Mouse (Mus musculus): Measurements from ENCODE around the gene Nos1ap. TPM values are rescaled to one million over a fixed set of nuclear protein-coding genes. Genes with fewer than 3 reads are reported as not detected.

The Nos1ap gene
- polyA plus RNA-seq, 1 experiment from 2014 or later: 16.3 TPM

GRCm38 (mm10) chr1:170610289-170610688 lies 20.6 kb upstream of the Nos1ap start:
- Histone ChIP-seq H3K4me1 (replicated peaks; ENCODE audit: insufficient read depth, low read length) (no peaks in the 10 kb centered on the region), H3K9ac (ENCODE audit: low read depth, low read length) (no peak overlapping the region), H3K36me3 (ENCODE audit: insufficient read depth, low read length) (no peaks in the 10 kb centered on the region), H3K27me3 (ENCODE audit: insufficient read depth, low read length) (no peaks in the 10 kb centered on the region), H3K4me2 (ENCODE audit: low read length) (no peak overlapping the region), H3K27ac (no peak overlapping the region), H3K4me3 (replicated peaks; ENCODE audit: low read depth, low read length) (no peak overlapping the region), H3K9me3 (replicated peaks; ENCODE audit: low read length) (no peaks in the 10 kb centered on the region)
- TF ChIP-seq CTCF (IDR thresholded peaks at IDR 0.05; ENCODE audit: low read depth): no peak
- DNase-seq (ENCODE audit: low spot score): no peak
- no peak for ATAC-seq (replicated peaks; ENCODE audit: low FRiP score, low read depth)
- 79% methylated on average over 3 of the region's 3 CpGs for WGBS

- no peak overlapping the region for H3K9ac ChIP-seq (ENCODE audit: low read depth, low read length)
- no peak for TF ChIP-seq CTCF (IDR thresholded peaks at IDR 0.05; ENCODE audit: low read depth)
- no peaks in the 10 kb centered on the region for H3K27me3 ChIP-seq (ENCODE audit: insufficient read depth, low read length)
- no peak overlapping the region for H3K4me2 ChIP-seq (ENCODE audit: low read length)
- H3K27ac ChIP-seq: no peak overlapping the region
- H3K9me3 ChIP-seq (replicated peaks; ENCODE audit: low read length): no peaks in the 10 kb centered on the region
- WGBS: 72% methylated on average over 7 of the region's 7 CpGs
- ATAC-seq (replicated peaks; ENCODE audit: low FRiP score, low read depth) (no peak), DNase-seq (ENCODE audit: low spot score) (no peak)
- no peaks in the 10 kb centered on the region for H3K36me3 ChIP-seq (ENCODE audit: insufficient read depth, low read length)
- H3K4me3 ChIP-seq (replicated peaks; ENCODE audit: low read depth, low read length): no peak overlapping the region
- H3K4me1 ChIP-seq (replicated peaks; ENCODE audit: insufficient read depth, low read length): no peaks in the 10 kb centered on the region
Measured at GRCm38 (mm10) chr1:170609872-170610271, 20.2 kb upstream of the Nos1ap start.

GRCm38 (mm10) chr1:170608461-170609071 lies 18.9 kb upstream of the Nos1ap start:
- Histone ChIP-seq H3K4me2 (ENCODE audit: low read length) (no peak overlapping the region), H3K27me3 (ENCODE audit: insufficient read depth, low read length) (no peaks in the 10 kb centered on the region), H3K9me3 (replicated peaks; ENCODE audit: low read length) (no peaks in the 10 kb centered on the region), H3K9ac (ENCODE audit: low read depth, low read length) (no peak overlapping the region), H3K27ac (no peak overlapping the region), H3K4me3 (replicated peaks; ENCODE audit: low read depth, low read length) (no peak overlapping the region), H3K4me1 (replicated peaks; ENCODE audit: insufficient read depth, low read length) (no peaks in the 10 kb centered on the region), H3K36me3 (ENCODE audit: insufficient read depth, low read length) (no peaks in the 10 kb centered on the region)
- WGBS: 75% methylated on average over 3 of the region's 3 CpGs
- DNase-seq (ENCODE audit: low spot score) (peak; percentile 46), ATAC-seq (replicated peaks; ENCODE audit: low FRiP score, low read depth) (no peak; the same call in 1 of the 2 replicates)
- no peak for TF ChIP-seq CTCF (IDR thresholded peaks at IDR 0.05; ENCODE audit: low read depth)

- no peak overlapping the region for H3K4me2 ChIP-seq (ENCODE audit: low read length)
- H3K4me1 ChIP-seq (replicated peaks; ENCODE audit: insufficient read depth, low read length): no peaks in the 10 kb centered on the region
- no peaks in the 10 kb centered on the region for H3K9me3 ChIP-seq (replicated peaks; ENCODE audit: low read length)
- H3K4me3 ChIP-seq (replicated peaks; ENCODE audit: low read depth, low read length): no peak overlapping the region
- H3K27ac ChIP-seq: no peak overlapping the region
- ATAC-seq (replicated peaks; ENCODE audit: low FRiP score, low read depth) (no peak), DNase-seq (ENCODE audit: low spot score) (no peak)
- 94% methylated on average over 8 of the region's 8 CpGs for WGBS
- TF ChIP-seq CTCF (IDR thresholded peaks at IDR 0.05; ENCODE audit: low read depth): no peak
- no peak overlapping the region for H3K9ac ChIP-seq (ENCODE audit: low read depth, low read length)
- no peaks in the 10 kb centered on the region for H3K36me3 ChIP-seq (ENCODE audit: insufficient read depth, low read length)
- H3K27me3 ChIP-seq (ENCODE audit: insufficient read depth, low read length): no peaks in the 10 kb centered on the region
Measured at GRCm38 (mm10) chr1:170607231-170607917, 17.7 kb upstream of the Nos1ap start.

GRCm38 (mm10) chr1:170605228-170606001 lies 15.8 kb upstream of the Nos1ap start:
- no peak for TF ChIP-seq CTCF (IDR thresholded peaks at IDR 0.05; ENCODE audit: low read depth)
- no peak for DNase-seq (ENCODE audit: low spot score)
- Histone ChIP-seq H3K4me3 (replicated peaks; ENCODE audit: low read depth, low read length) (no peak overlapping the region), H3K4me1 (replicated peaks; ENCODE audit: insufficient read depth, low read length) (no peaks in the 10 kb centered on the region), H3K4me2 (ENCODE audit: low read length) (no peak overlapping the region), H3K36me3 (ENCODE audit: insufficient read depth, low read length) (no peaks in the 10 kb centered on the region), H3K27me3 (ENCODE audit: insufficient read depth, low read length) (no peaks in the 10 kb centered on the region), H3K9me3 (replicated peaks; ENCODE audit: low read length) (no peaks in the 10 kb centered on the region), H3K27ac (no peak overlapping the region), H3K9ac (ENCODE audit: low read depth, low read length) (no peak overlapping the region)
- WGBS: 56% methylated on average over 21 of the region's 21 CpGs
- no peak for ATAC-seq (replicated peaks; ENCODE audit: low FRiP score, low read depth)

- no peak overlapping the region for H3K4me2 ChIP-seq (ENCODE audit: low read length)
- no peaks in the 10 kb centered on the region for H3K4me1 ChIP-seq (replicated peaks; ENCODE audit: insufficient read depth, low read length)
- no peaks in the 10 kb centered on the region for H3K9me3 ChIP-seq (replicated peaks; ENCODE audit: low read length)
- H3K4me3 ChIP-seq (replicated peaks; ENCODE audit: low read depth, low read length): no peak overlapping the region
- ATAC-seq (replicated peaks; ENCODE audit: low FRiP score, low read depth): no peak
- H3K9ac ChIP-seq (ENCODE audit: low read depth, low read length): no peak overlapping the region
- no peaks in the 10 kb centered on the region for H3K27me3 ChIP-seq (ENCODE audit: insufficient read depth, low read length)
- WGBS: 96% methylated on average over 7 of the region's 7 CpGs
- no peak for TF ChIP-seq CTCF (IDR thresholded peaks at IDR 0.05; ENCODE audit: low read depth)
- DNase-seq (ENCODE audit: low spot score): no peak
- H3K36me3 ChIP-seq (ENCODE audit: insufficient read depth, low read length): no peaks in the 10 kb centered on the region
- H3K27ac ChIP-seq: no peak overlapping the region
Measured at GRCm38 (mm10) chr1:170594575-170594974, 4.9 kb upstream of the Nos1ap start.
